Mouse (Mus musculus) C2C12 (cell line): ENCODE data around the gene Mpp1. TPM values are rescaled to one million over a fixed set of nuclear protein-coding genes. Genes with fewer than 3 reads are reported as not detected.

Experiments used
- H3K27me3 ChIP-seq: one replicate; pipeline ENCODE4 v1.6.1; 2011; ENCODE audit not compliant: control insufficient read depth, insufficient read depth, insufficient read length
- H3K36me3 ChIP-seq: one replicate; pipeline ENCODE4 v1.6.1; 2011; ENCODE audit not compliant: control insufficient read depth, insufficient read depth
- H3K4me3 ChIP-seq: one replicate; pipeline ENCODE4 v1.5.1; 2011; ENCODE audit warnings: mild to moderate bottlenecking, control low read depth; ENCODE audit not compliant: poor library complexity, insufficient read depth, severe bottlenecking
- H3K79me2 ChIP-seq: one replicate; pipeline ENCODE4 v1.6.1; 2011; ENCODE audit not compliant: control insufficient read depth, insufficient read depth
- H3K79me3 ChIP-seq: one replicate; pipeline ENCODE4 v1.6.1; 2011; ENCODE audit warnings: low read depth, control low read depth
- H3ac ChIP-seq: one replicate; pipeline ENCODE3; 2011; ENCODE audit warnings: low read depth; ENCODE audit not compliant: control insufficient read depth, insufficient read length
- CEBPB ChIP-seq: IDR thresholded peaks from one replicate; pipeline ENCODE4 v1.6.1; 2011; ENCODE audit warnings: low read depth, mild to moderate bottlenecking, control low read depth, moderate library complexity
- CTCF ChIP-seq: IDR thresholded peaks from one replicate; pipeline ENCODE4 v1.5.1; 2011; ENCODE audit not compliant: control insufficient read depth, insufficient read depth, insufficient read length
- FOSL1 ChIP-seq: IDR thresholded peaks from one replicate; pipeline ENCODE4 v1.8.0; 2011; ENCODE audit warnings: mild to moderate bottlenecking, low read length; ENCODE audit not compliant: poor library complexity, insufficient read depth, severe bottlenecking
- MAX ChIP-seq: IDR thresholded peaks from one replicate; pipeline ENCODE4 v1.6.1; 2011; ENCODE audit warnings: mild to moderate bottlenecking, control low read depth
- MYOD1 ChIP-seq: IDR thresholded peaks from one replicate; pipeline ENCODE4 v1.6.1; 2011; ENCODE audit warnings: low read depth; ENCODE audit not compliant: control insufficient read depth, insufficient read length
- MYOG ChIP-seq: IDR thresholded peaks from one replicate; pipeline ENCODE4 v1.6.1; 2011; ENCODE audit not compliant: control insufficient read depth, insufficient read length; ENCODE audit errors: extremely low read depth
- USF1 ChIP-seq: IDR thresholded peaks from one replicate; pipeline ENCODE4 v1.6.1; 2011; ENCODE audit warnings: low read depth, mild to moderate bottlenecking, control low read depth, moderate library complexity
- polyA plus RNA-seq: library from polyadenylated mRNA; unstranded; fragments of >200 nt; fragmentation: generic; extraction: Trizol; gene quantifications from one replicate; pipeline ENCODE4 v1.2.1, GENCODE M21; 2012; ENCODE audit warnings: missing spikeins

Gene Mpp1
- polyA plus RNA-seq, 1 experiment, result 35.5 TPM

- Histone ChIP-seq H3ac (peak overlapping the region; percentile 99), H3K27me3 (no peaks in the 10 kb centered on the region), H3K4me3 (peak overlapping the region; percentile 64), H3K79me3 (peaks cover 41% of the 10 kb centered on the region), H3K79me2 (peaks cover 53% of the 10 kb centered on the region), H3K36me3 (peaks cover 28% of the 10 kb centered on the region)
- peak; percentile 88 for TF ChIP-seq MAX
- no peak for TF ChIP-seq FOSL1
Observed at GRCm38 (mm10) chrX:75096163-75096770, 34.5 kb downstream of the Mpp1 start.

- TF ChIP-seq MYOD1, result no peak
- TF ChIP-seq CEBPB, result no peak
- no peak for TF ChIP-seq FOSL1
- peak; percentile 82 for TF ChIP-seq MAX
- H3K4me3 ChIP-seq, result peak within 1 kb of the TSS; percentile 64
Observed at GRCm38 (mm10) chrX:75095369-75096162, 35.2 kb downstream of the Mpp1 start, which contains the start of gene Dkc1. Dkc1 (plus strand) TSS chrX:75095854.

GRCm38 (mm10) chrX:75085654-75086053 is 45.2 kb downstream of the Mpp1 start:
- no peak overlapping the region for H3ac ChIP-seq
- H3K27me3 ChIP-seq, result no peaks in the 10 kb centered on the region
- H3K79me3 ChIP-seq, result no peaks in the 10 kb centered on the region
- no peaks in the 10 kb centered on the region for H3K36me3 ChIP-seq
- TF ChIP-seq MYOG (no peak), USF1 (no peak), FOSL1 (no peak), MAX (no peak), CTCF (no peak), MYOD1 (no peak)
- no peaks in the 10 kb centered on the region for H3K79me2 ChIP-seq
- no peak overlapping the region for H3K4me3 ChIP-seq

More at GRCm38 (mm10) chrX:75095369-75096162, 35.2 kb downstream of the Mpp1 start, which contains the start of gene Dkc1:
- H3K27me3 ChIP-seq, result no peaks in the 10 kb centered on the region
- peaks cover 21% of the 10 kb centered on the region for H3K36me3 ChIP-seq
- peak within 1 kb of the TSS; percentile 99 for H3ac ChIP-seq
- H3K79me2 ChIP-seq, result peaks cover 46% of the 10 kb centered on the region
- peaks cover 36% of the 10 kb centered on the region for H3K79me3 ChIP-seq

DNA sequence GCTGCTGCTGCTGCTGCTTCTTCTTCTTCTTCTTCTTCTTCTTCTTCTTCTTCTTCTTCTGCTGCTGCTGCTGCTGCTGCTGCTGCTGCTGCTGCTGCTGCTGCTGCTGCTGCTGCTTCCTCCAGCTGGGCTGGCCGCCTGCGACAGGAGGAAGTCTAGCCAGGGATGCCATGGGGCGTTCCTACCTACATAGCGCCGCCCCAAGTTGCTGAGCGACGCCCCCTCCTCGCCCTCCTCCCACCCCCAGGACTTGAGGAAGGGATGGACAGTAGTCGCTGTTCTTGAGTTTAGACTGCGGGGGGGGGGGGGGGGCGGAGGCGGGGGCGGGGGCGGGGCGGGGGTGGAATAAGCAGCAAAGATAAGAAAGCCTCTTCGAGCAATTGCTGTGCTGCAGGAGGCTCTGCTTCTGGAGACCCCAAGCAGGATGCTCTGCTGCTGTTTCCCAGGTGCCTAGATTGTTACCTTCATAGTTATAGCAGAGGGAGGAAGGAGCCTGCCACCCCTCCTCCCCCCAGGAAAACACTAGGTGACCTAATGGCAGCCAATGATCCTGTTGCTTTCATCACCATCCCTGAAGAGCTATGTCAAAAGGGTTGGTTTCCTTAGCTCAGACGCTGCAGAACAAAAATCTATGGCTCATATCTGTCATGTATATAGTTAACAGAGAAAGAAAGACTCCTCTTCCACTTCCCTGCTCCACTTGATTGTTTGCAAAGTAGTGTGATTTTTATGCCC is 45.9 kb downstream of the Mpp1 start, which contains the start of gene Gab3:
Gene Gab3, minus strand, starts transcription at position 685 of the 735 bp plus-strand sequence.
- Histone ChIP-seq H3K27me3 (no peaks in the 10 kb centered on the region), H3K36me3 (no peaks in the 10 kb centered on the region), H3K4me3 (peak within 1 kb of the TSS; percentile 11), H3K79me2 (no peaks in the 10 kb centered on the region), H3ac (peak within 1 kb of the TSS; percentile 57), H3K79me3 (no peaks in the 10 kb centered on the region)
- TF ChIP-seq MAX (no peak), USF1 (no peak), CTCF (no peak), FOSL1 (no peak), MYOG (no peak), MYOD1 (no peak), CEBPB (no peak)

DNA sequence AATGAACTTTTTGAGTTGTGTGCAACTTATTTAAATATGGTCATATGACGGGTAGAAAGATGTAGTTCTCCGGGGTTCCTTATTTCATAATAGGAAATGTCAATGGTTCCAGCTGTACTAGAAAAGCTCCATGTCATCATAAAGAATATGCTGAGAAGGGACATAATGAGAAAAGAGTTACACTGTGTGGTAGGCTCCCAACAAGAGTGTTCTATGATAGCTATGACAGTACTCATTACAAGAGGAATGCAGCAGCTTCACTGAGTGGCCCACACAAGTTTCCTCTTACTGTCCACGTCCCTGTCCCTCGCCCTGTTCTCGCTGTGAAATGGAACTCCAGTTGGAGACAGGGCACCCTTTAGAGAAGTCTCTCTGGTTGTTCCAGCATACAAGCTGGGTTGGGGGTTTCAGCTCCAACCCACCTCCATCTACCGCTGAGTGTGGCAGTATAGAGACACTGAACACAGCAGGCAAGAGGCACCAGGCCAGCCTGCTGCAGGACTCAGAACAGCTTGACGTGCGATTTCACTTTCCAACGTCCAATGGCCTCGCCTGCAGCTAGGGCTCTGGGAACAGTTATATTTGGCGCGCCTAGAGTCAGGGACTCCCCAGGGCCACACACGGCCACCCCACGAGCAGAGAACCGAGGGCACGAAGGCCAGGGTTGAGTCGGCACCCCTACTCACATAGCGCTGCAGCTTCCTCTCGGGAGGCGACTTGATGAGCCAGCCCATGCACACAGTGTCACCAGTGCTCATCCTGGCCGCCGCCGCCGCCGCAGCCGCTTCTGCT is 46.6 kb downstream of the Mpp1 start:
- Histone ChIP-seq H3K79me3 (no peaks in the 10 kb centered on the region), H3K36me3 (no peaks in the 10 kb centered on the region), H3K27me3 (no peaks in the 10 kb centered on the region), H3K79me2 (no peaks in the 10 kb centered on the region), H3K4me3 (peak overlapping the region; percentile 11), H3ac (peak overlapping the region; percentile 57)
- TF ChIP-seq MAX, result no peak
- no peak for TF ChIP-seq FOSL1
- TF ChIP-seq CEBPB, result no peak
- no peak for TF ChIP-seq MYOD1
- TF ChIP-seq USF1, result no peak
- no peak for TF ChIP-seq CTCF
- no peak for TF ChIP-seq MYOG
